Mouse (Mus musculus) limb, embryonic 13.5 days (tissue): ENCODE results near the gene Drc3. TPM values are rescaled to one million over a fixed set of nuclear protein-coding genes. Genes with fewer than 3 reads are reported as not detected.

Experiments
- ATAC-seq: fragments of 200-750 bp; cut with Nextera tagmentation; 2 replicates; pipeline ENCODE4 v1.8.0; 2017; ENCODE audit warnings: low read depth, moderate number of reproducible peaks, moderate TSS enrichment; ENCODE audit not compliant: low FRiP score
- H3K27ac ChIP-seq: fragments of 300-500 bp; sonication (generic); 2 replicates; pipeline ENCODE4 v1.5.1; 2015; ENCODE audit warnings: inconsistent platforms, mild to moderate bottlenecking, moderate library complexity
- H3K27me3 ChIP-seq: fragments of 300-500 bp; sonication (generic); 2 replicates; pipeline ENCODE4 v1.6.1; 2015; ENCODE audit warnings: mild to moderate bottlenecking, inconsistent platforms
- H3K36me3 ChIP-seq: fragments of 300-500 bp; sonication (generic); 2 replicates; pipeline ENCODE4 v1.6.1; 2015; ENCODE audit warnings: inconsistent platforms, mild to moderate bottlenecking, moderate library complexity
- H3K4me1 ChIP-seq: fragments of 300-500 bp; sonication (generic); 2 replicates; pipeline ENCODE4 v1.6.1; 2015; ENCODE audit warnings: inconsistent platforms
- H3K4me2 ChIP-seq: fragments of 300-500 bp; sonication (generic); replicated peaks from 2 replicates; pipeline ENCODE4 v1.6.1; 2015; ENCODE audit warnings: inconsistent platforms, mild to moderate bottlenecking, moderate library complexity
- H3K4me3 ChIP-seq: fragments of 300-500 bp; sonication (generic); 2 replicates; pipeline ENCODE4 v1.5.1; 2015; ENCODE audit warnings: moderate library complexity, mild to moderate bottlenecking, inconsistent platforms
- H3K9ac ChIP-seq: fragments of 300-500 bp; sonication (generic); 2 replicates; pipeline ENCODE4 v1.6.1; 2015; ENCODE audit warnings: mild to moderate bottlenecking, inconsistent platforms
- H3K9me3 ChIP-seq: fragments of 300-500 bp; sonication (generic); 2 replicates; pipeline ENCODE4 v1.6.1; 2016; ENCODE audit warnings: inconsistent platforms
- WGBS: fragments of 180-500 bp; shearing (Covaris S2); methylation state at CpG from one replicate; pipeline ENCODE4 v1.1.7; 2015; 5-methylcytosine and 5-hydroxymethylcytosine counted together
- polyA plus RNA-seq: library from polyadenylated mRNA; unstranded; fragments of >200 nt; fragmentation: Nextera tagmentation; extraction: Ambion mirVana; gene quantifications from 2 replicates; pipeline ENCODE4 v1.2.1, GENCODE M21; 2015

The Drc3 gene
- polyA plus RNA-seq, 1 experiment from 2014 or later, result 1.0 TPM

- WGBS, result 77% methylated on average over 4 of the region's 4 CpGs
- H3K9ac ChIP-seq, result no peak overlapping the region
- no peak for ATAC-seq
- peaks cover 9% of the 10 kb centered on the region for H3K4me1 ChIP-seq
- H3K4me2 ChIP-seq, result no peak overlapping the region
- no peak overlapping the region for H3K27ac ChIP-seq
- no peaks in the 10 kb centered on the region for H3K27me3 ChIP-seq
- no peaks in the 10 kb centered on the region for H3K9me3 ChIP-seq
- H3K4me3 ChIP-seq, result no peak overlapping the region
- no peaks in the 10 kb centered on the region for H3K36me3 ChIP-seq
Observed at GRCm38 (mm10) chr11:60345868-60346267, 7.3 kb upstream of the Drc3 start.

GRCm38 (mm10) chr11:60346537-60346936, 6.6 kb upstream of the Drc3 start:
- 75% methylated on average over 4 of the region's 4 CpGs for WGBS
- H3K36me3 ChIP-seq, result no peaks in the 10 kb centered on the region
- ATAC-seq, result no peak

GRCm38 (mm10) chr11:60351388-60351787, 1.7 kb upstream of the Drc3 start:
- 65% methylated on average over 2 of the region's 2 CpGs for WGBS
- Histone ChIP-seq H3K9me3 (no peaks in the 10 kb centered on the region), H3K27me3 (no peaks in the 10 kb centered on the region), H3K4me2 (peak overlapping the region; percentile 77), H3K4me1 (peaks cover 12% of the 10 kb centered on the region), H3K9ac (peak overlapping the region; percentile 76), H3K36me3 (no peaks in the 10 kb centered on the region), H3K4me3 (peak overlapping the region; percentile 71; the same call in 1 of the 2 replicates), H3K27ac (no peak overlapping the region)
- no peak for ATAC-seq

More at GRCm38 (mm10) chr11:60346537-60346936, 6.6 kb upstream of the Drc3 start:
- Histone ChIP-seq H3K4me3 (no peak overlapping the region), H3K4me2 (no peak overlapping the region), H3K9me3 (no peaks in the 10 kb centered on the region), H3K4me1 (peaks cover 7% of the 10 kb centered on the region), H3K27ac (no peak overlapping the region), H3K27me3 (no peaks in the 10 kb centered on the region), H3K9ac (no peak overlapping the region)

GRCm38 (mm10) chr11:60351925-60352371, 1.2 kb upstream of the Drc3 start:
- ATAC-seq, result no peak
- no peaks in the 10 kb centered on the region for H3K9me3 ChIP-seq
- peak overlapping the region; percentile 77 for H3K4me2 ChIP-seq
- H3K27ac ChIP-seq, result no peak overlapping the region
- peaks cover 12% of the 10 kb centered on the region for H3K4me1 ChIP-seq
- no peaks in the 10 kb centered on the region for H3K27me3 ChIP-seq
- no peaks in the 10 kb centered on the region for H3K36me3 ChIP-seq
- H3K9ac ChIP-seq, result peak overlapping the region; percentile 76
- WGBS, result 29% methylated on average over 11 of the region's 11 CpGs
- H3K4me3 ChIP-seq, result peak overlapping the region; percentile 71

GRCm38 (mm10) chr11:60355952-60356351, 2.8 kb downstream of the Drc3 start:
- Histone ChIP-seq H3K4me3 (no peak overlapping the region), H3K4me2 (no peak overlapping the region), H3K27ac (no peak overlapping the region), H3K9me3 (no peaks in the 10 kb centered on the region), H3K9ac (no peak overlapping the region), H3K27me3 (no peaks in the 10 kb centered on the region), H3K4me1 (peaks cover 12% of the 10 kb centered on the region), H3K36me3 (no peaks in the 10 kb centered on the region)
- WGBS, result 86% methylated on average over 2 of the region's 2 CpGs
- no peak for ATAC-seq

- H3K4me1 ChIP-seq, result peaks cover 2% of the 10 kb centered on the region
- no peak for ATAC-seq
Observed at GRCm38 (mm10) chr11:60357116-60357515, 4.0 kb downstream of the Drc3 start.

GRCm38 (mm10) chr11:60358548-60358947, 5.4 kb downstream of the Drc3 start:
- Histone ChIP-seq H3K4me3 (no peak overlapping the region), H3K9ac (no peak overlapping the region), H3K4me2 (no peak overlapping the region), H3K36me3 (no peaks in the 10 kb centered on the region), H3K27ac (no peak overlapping the region), H3K9me3 (no peaks in the 10 kb centered on the region), H3K27me3 (no peaks in the 10 kb centered on the region), H3K4me1 (no peaks in the 10 kb centered on the region)
- ATAC-seq, result no peak
- WGBS, result 81% methylated on average over 7 of the region's 7 CpGs

More at GRCm38 (mm10) chr11:60357116-60357515, 4.0 kb downstream of the Drc3 start:
- Histone ChIP-seq H3K27me3 (no peaks in the 10 kb centered on the region), H3K9me3 (no peaks in the 10 kb centered on the region), H3K36me3 (no peaks in the 10 kb centered on the region), H3K4me3 (no peak overlapping the region), H3K27ac (no peak overlapping the region), H3K4me2 (no peak overlapping the region), H3K9ac (no peak overlapping the region; the same call in 1 of the 2 replicates)
- 37% methylated on average over 1 of the region's 1 CpGs for WGBS

- Histone ChIP-seq H3K36me3 (no peaks in the 10 kb centered on the region), H3K9me3 (no peaks in the 10 kb centered on the region), H3K4me2 (no peak overlapping the region), H3K4me3 (no peak overlapping the region), H3K27ac (no peak overlapping the region), H3K4me1 (no peaks in the 10 kb centered on the region), H3K27me3 (no peaks in the 10 kb centered on the region), H3K9ac (no peak overlapping the region)
- WGBS, result 76% methylated on average over 5 of the region's 5 CpGs
- ATAC-seq, result no peak
Observed at GRCm38 (mm10) chr11:60359138-60359537, 6.0 kb downstream of the Drc3 start.

GRCm38 (mm10) chr11:60359936-60360335, 6.8 kb downstream of the Drc3 start:
- Histone ChIP-seq H3K4me3 (no peak overlapping the region), H3K9me3 (no peaks in the 10 kb centered on the region), H3K9ac (no peak overlapping the region), H3K27ac (no peak overlapping the region), H3K36me3 (no peaks in the 10 kb centered on the region), H3K4me2 (no peak overlapping the region), H3K4me1 (no peaks in the 10 kb centered on the region), H3K27me3 (no peaks in the 10 kb centered on the region)
- no peak for ATAC-seq
- WGBS, result 68% methylated on average over 1 of the region's 1 CpGs

- H3K9ac ChIP-seq, result no peak overlapping the region
- no peaks in the 10 kb centered on the region for H3K9me3 ChIP-seq
- no peak overlapping the region for H3K4me3 ChIP-seq
- no peak overlapping the region for H3K27ac ChIP-seq
- H3K27me3 ChIP-seq, result no peaks in the 10 kb centered on the region
- ATAC-seq, result no peak
- peaks cover 6% of the 10 kb centered on the region for H3K4me1 ChIP-seq
- H3K4me2 ChIP-seq, result no peak overlapping the region
- 73% methylated on average over 5 of the region's 5 CpGs for WGBS
- H3K36me3 ChIP-seq, result no peaks in the 10 kb centered on the region
Observed at GRCm38 (mm10) chr11:60360631-60361201, 7.6 kb downstream of the Drc3 start.

- Histone ChIP-seq H3K27ac (peak overlapping the region; percentile 84), H3K36me3 (no peaks in the 10 kb centered on the region), H3K4me3 (no peak overlapping the region), H3K9me3 (no peaks in the 10 kb centered on the region), H3K27me3 (no peaks in the 10 kb centered on the region), H3K9ac (peak overlapping the region; percentile 25), H3K4me1 (peaks cover 23% of the 10 kb centered on the region), H3K4me2 (peak overlapping the region; percentile 49)
- 18% methylated on average over 16 of the region's 16 CpGs for WGBS
- ATAC-seq, result peak; percentile 89
Observed at GRCm38 (mm10) chr11:60366239-60367019, 13.3 kb downstream of the Drc3 start.

GRCm38 (mm10) chr11:60367256-60367655, 14.1 kb downstream of the Drc3 start:
- Histone ChIP-seq H3K4me2 (no peak overlapping the region), H3K4me3 (no peak overlapping the region), H3K27ac (peak overlapping the region; percentile 84; the same call in 1 of the 2 replicates), H3K4me1 (peaks cover 23% of the 10 kb centered on the region), H3K9ac (no peak overlapping the region), H3K36me3 (no peaks in the 10 kb centered on the region), H3K27me3 (no peaks in the 10 kb centered on the region), H3K9me3 (no peaks in the 10 kb centered on the region)
- WGBS, result 66% methylated on average over 3 of the region's 3 CpGs
- no peak for ATAC-seq
